Mouse (Mus musculus): ENCODE data around the gene Taf3. TPM values are rescaled to one million over a fixed set of nuclear protein-coding genes. Genes with fewer than 3 reads are reported as not detected.

The Taf3 gene
- polyA plus RNA-seq, 1 experiment from 2014 or later = 13.3 TPM

DNA sequence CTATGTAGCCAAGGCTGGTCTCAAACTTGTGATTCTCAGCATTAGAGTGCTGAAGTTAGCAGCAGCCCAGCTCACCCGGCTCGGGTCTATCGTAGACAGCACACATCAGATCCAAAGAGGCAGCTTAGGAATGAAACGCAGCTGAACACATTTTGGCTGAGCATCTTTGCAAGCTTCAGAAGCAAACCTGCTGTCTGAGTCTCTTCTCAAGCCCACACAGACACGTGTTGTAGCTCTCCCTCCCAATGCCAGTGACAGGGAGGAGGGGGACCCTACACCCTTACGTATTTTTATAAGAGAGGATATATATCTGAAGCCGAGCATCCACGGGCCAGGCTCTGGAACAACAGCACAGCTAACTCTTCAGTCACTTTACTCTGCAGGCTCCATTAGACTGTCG, 130.8 kb downstream of the Taf3 start:
- Histone ChIP-seq H3K27me3 (ENCODE audit: control insufficient read depth, insufficient read depth, low read depth, low read length) (no peaks in the 10 kb centered on the region), H3K36me3 (ENCODE audit: control insufficient read depth, insufficient read depth, low read length) (peaks cover 5% of the 10 kb centered on the region), H3K4me3 (ENCODE audit: low read length) (no peak overlapping the region), H3K9ac (ENCODE audit: low read length) (no peak overlapping the region), H3K4me1 (replicated peaks; ENCODE audit: control insufficient read depth, insufficient read depth, low read length) (no peaks in the 10 kb centered on the region), H3K27ac (ENCODE audit: low read length) (no peak overlapping the region), H3K9me3 (ENCODE audit: control insufficient read depth, low read length) (no peaks in the 10 kb centered on the region), H3K4me2 (ENCODE audit: low read depth, low read length) (no peak overlapping the region)
- WGBS = 88% methylated on average over 9 of the region's 9 CpGs
- ATAC-seq (ENCODE audit: low read depth) = no peak

DNA sequence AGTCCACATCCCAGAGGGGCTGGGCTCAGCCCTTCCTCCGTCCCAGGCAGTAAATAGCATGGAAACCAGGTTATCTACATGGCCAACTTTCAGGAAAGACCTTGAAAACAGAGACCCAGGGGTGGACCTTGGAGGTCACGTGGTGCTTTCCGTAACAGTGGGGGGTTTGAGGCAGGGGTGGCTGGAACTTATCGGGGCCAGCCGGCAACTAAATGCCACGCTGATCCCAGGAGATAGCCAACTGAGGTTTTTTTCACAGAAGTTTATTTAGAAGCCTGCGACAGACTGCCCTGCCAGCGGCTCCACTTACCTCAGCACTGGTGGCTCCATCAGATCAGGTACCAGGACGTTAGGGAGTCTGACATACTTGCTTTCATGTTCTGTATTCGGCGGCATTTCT, 142.4 kb downstream of the Taf3 start:
- WGBS = 5% methylated on average over 11 of the region's 11 CpGs
- Histone ChIP-seq H3K4me2 (ENCODE audit: low read depth, low read length) (peak overlapping the region; percentile 43), H3K4me1 (replicated peaks; ENCODE audit: control insufficient read depth, insufficient read depth, low read length) (no peaks in the 10 kb centered on the region), H3K27ac (ENCODE audit: low read length) (no peak overlapping the region), H3K9me3 (ENCODE audit: control insufficient read depth, low read length) (no peaks in the 10 kb centered on the region), H3K36me3 (ENCODE audit: control insufficient read depth, insufficient read depth, low read length) (no peaks in the 10 kb centered on the region), H3K27me3 (ENCODE audit: control insufficient read depth, insufficient read depth, low read depth, low read length) (no peaks in the 10 kb centered on the region), H3K9ac (ENCODE audit: low read length) (no peak overlapping the region), H3K4me3 (ENCODE audit: low read length) (peak overlapping the region; percentile 19)
- ATAC-seq (ENCODE audit: low read depth) = no peak

DNA sequence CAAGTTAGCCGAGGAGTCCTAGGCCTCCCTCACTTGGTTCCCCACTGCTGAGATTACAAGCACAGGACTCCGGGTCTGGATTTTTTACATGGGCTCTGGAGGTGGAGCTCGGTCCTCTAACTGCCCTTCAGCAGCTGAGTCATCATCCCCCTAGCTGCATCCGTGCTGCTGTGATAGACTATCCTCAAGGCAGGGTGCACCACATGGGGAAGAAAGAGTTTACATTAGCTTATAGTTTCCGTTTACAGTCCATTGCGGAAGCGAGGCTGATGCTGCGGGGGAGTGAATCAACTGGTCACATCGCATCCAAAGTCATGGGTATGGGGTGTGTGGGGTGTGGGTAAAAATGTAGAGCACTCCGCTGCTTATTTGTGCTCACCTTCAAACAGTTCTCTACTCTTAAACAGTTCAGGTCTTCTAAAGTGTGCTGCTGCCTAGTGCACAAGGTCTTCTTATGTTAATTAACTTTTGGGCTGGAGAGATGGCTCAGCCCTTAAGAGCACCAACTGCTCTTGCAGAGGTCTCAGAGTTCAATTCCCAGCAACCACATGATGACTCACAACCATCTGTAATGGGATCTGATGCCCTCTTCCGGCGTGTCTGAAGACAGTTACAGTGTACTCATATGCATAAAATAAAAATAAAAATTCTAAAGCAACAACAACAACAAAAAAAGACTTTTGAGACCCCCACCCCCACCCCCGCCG, 144.4 kb downstream of the Taf3 start:
- 45% methylated on average over 14 of the region's 14 CpGs for WGBS
- H3K27me3 ChIP-seq (ENCODE audit: control insufficient read depth, insufficient read depth, low read depth, low read length) = no peaks in the 10 kb centered on the region
- H3K4me1 ChIP-seq (replicated peaks; ENCODE audit: control insufficient read depth, insufficient read depth, low read length) = no peaks in the 10 kb centered on the region
- no peak overlapping the region for H3K4me2 ChIP-seq (ENCODE audit: low read depth, low read length)
- no peaks in the 10 kb centered on the region for H3K36me3 ChIP-seq (ENCODE audit: control insufficient read depth, insufficient read depth, low read length)
- H3K9ac ChIP-seq (ENCODE audit: low read length) = no peak overlapping the region
- no peak for ATAC-seq (ENCODE audit: low read depth)
- no peak overlapping the region for H3K4me3 ChIP-seq (ENCODE audit: low read length)
- no peak overlapping the region for H3K27ac ChIP-seq (ENCODE audit: low read length)
- H3K9me3 ChIP-seq (ENCODE audit: control insufficient read depth, low read length) = no peaks in the 10 kb centered on the region

DNA sequence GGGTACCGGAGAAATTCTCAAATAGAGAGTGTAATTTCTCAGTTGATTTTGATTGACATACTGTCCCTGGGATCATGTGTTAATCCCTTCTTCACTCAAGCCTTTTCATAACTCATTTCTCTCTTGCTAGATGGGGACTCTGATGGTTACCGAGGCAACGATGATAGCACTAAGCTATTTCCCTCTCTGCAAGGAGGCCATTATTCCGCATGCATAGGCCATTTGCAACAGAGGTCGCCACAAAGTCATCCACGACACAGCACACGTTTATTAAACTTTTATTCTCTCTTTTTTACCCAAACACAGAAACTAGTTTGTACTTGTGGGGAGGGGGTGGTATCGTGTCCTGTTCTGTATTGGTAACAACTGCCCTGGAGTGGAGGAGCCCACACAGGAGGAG, 150.6 kb downstream of the Taf3 start:
- 11% methylated on average over 8 of the region's 8 CpGs for WGBS

DNA sequence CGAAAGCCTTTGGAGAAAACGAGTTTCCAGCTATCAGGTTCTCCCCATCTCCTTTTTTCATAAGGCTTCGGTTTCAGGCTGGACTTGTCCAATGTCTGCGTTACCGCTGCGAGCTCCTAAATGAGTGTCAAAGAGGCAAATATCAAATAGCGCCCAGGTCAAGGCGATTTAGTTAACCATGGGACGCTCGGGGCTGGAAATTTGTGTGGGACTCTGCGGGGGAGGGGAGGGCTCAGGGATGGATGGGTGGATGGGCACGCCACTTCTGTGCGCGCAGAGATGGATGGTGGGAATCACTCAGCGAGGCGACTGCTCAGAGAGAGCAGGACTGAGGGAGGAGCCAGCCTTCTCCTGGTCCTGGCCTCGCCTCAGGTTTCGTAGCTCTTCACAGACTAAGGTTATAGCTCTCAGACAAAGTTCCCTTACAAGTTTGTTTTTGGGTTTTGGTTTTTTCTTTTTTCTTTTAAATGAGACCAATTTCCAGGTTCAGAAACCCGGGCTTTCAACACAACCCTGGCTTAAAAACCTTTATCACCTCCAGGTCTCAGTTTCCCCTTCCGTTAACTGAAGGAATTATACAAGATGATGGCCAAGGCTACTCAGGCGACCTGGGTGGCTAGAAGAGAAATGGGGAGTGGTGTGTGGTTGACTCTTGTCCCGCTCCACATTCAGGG, 152.2 kb downstream of the Taf3 start:
- Histone ChIP-seq H3K27ac (ENCODE audit: low read length) (no peak overlapping the region), H3K9ac (ENCODE audit: low read length) (no peak overlapping the region), H3K4me2 (ENCODE audit: low read depth, low read length) (no peak overlapping the region), H3K27me3 (ENCODE audit: control insufficient read depth, insufficient read depth, low read depth, low read length) (peaks cover 62% of the 10 kb centered on the region), H3K4me1 (replicated peaks; ENCODE audit: control insufficient read depth, insufficient read depth, low read length) (no peaks in the 10 kb centered on the region), H3K36me3 (ENCODE audit: control insufficient read depth, insufficient read depth, low read length) (no peaks in the 10 kb centered on the region), H3K9me3 (ENCODE audit: control insufficient read depth, low read length) (no peaks in the 10 kb centered on the region), H3K4me3 (ENCODE audit: low read length) (no peak overlapping the region)
- ATAC-seq (ENCODE audit: low read depth) = no peak
- WGBS = 1% methylated on average over 22 of the region's 22 CpGs

More for the DNA sequence above, 150.6 kb downstream of the Taf3 start:
- peaks cover 53% of the 10 kb centered on the region for H3K27me3 ChIP-seq (ENCODE audit: control insufficient read depth, insufficient read depth, low read depth, low read length)
- no peaks in the 10 kb centered on the region for H3K4me1 ChIP-seq (replicated peaks; ENCODE audit: control insufficient read depth, insufficient read depth, low read length)
- no peaks in the 10 kb centered on the region for H3K36me3 ChIP-seq (ENCODE audit: control insufficient read depth, insufficient read depth, low read length)
- no peak for ATAC-seq (ENCODE audit: low read depth)
- no peak overlapping the region for H3K9ac ChIP-seq (ENCODE audit: low read length)
- H3K27ac ChIP-seq (ENCODE audit: low read length) = no peak overlapping the region
- H3K9me3 ChIP-seq (ENCODE audit: control insufficient read depth, low read length) = no peaks in the 10 kb centered on the region
- no peak overlapping the region for H3K4me2 ChIP-seq (ENCODE audit: low read depth, low read length)
- no peak overlapping the region for H3K4me3 ChIP-seq (ENCODE audit: low read length)

DNA sequence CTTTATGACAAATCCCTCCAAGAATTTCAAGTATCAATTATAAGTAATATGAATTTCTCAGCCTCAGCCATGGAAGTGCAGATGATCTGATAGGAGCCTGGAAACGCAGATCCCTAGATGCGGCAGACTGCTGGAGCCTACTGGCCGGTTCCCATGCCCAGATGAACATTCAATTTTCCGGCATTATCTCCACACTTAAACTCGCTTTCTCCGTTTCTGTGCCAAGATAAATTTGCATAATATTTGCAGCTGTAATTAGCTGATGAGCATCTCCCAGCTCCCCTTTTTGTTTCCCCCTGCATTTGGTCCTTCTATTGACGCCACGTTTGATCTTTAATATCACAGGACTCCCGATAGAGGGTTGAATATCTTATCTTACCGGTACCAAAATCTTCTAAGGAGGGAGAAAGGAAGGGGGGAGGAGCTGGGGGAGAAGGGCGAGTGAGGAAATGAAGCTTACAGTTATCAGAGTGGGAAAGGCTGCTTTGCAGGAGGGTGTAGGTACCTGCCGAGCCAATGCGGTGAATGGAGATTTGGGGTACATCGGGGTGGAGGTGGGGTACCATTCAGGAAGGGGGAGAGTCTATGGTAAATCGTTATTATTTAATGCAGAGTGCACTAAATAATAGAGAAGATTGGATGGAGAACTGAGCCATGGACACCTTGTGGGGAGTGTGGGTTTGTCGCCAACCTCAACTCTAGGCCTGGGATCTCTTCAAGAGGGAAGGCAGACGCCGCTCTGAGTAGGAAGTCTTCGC, 153.4 kb downstream of the Taf3 start:
- no peak overlapping the region for H3K4me2 ChIP-seq (ENCODE audit: low read depth, low read length)
- no peak overlapping the region for H3K4me3 ChIP-seq (ENCODE audit: low read length)
- H3K4me1 ChIP-seq (replicated peaks; ENCODE audit: control insufficient read depth, insufficient read depth, low read length) = no peaks in the 10 kb centered on the region
- no peak for ATAC-seq (ENCODE audit: low read depth)
- H3K27me3 ChIP-seq (ENCODE audit: control insufficient read depth, insufficient read depth, low read depth, low read length) = peaks cover 71% of the 10 kb centered on the region
- no peaks in the 10 kb centered on the region for H3K9me3 ChIP-seq (ENCODE audit: control insufficient read depth, low read length)
- no peak overlapping the region for H3K9ac ChIP-seq (ENCODE audit: low read length)
- WGBS = 2% methylated on average over 19 of the region's 19 CpGs
- no peaks in the 10 kb centered on the region for H3K36me3 ChIP-seq (ENCODE audit: control insufficient read depth, insufficient read depth, low read length)
- H3K27ac ChIP-seq (ENCODE audit: low read length) = no peak overlapping the region

DNA sequence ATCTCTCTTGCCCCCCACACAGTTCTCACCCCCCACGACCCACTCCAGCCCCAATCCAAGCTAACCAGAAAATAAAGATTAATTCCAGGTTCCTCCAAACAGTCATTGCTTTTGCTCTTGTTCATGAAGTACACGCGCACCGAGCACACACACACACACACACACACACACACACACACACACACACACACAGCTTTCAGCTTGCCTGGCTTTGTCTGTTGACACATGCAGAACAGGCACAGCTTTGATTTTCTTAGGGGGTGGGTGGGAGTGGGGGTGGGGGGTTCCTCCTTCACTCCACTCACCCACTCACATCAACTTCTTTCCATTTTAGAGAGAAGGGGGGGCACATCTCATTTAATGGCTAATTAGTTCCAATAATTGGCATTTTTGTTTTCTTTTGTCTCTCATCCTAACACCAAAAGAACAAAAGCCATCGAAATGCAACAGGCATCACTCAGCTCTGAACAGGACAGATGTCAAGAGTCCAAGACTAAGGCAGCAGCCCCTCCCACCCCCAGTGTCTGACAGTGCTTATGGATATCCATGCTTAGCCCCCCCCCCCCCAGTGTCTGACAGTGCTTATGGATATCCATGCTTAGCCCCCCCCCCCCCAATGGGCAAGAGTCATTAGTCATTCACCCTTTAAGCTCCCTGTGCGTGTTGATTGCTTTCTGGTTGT, 155.0 kb downstream of the Taf3 start:
- Histone ChIP-seq H3K4me1 (replicated peaks; ENCODE audit: control insufficient read depth, insufficient read depth, low read length) (no peaks in the 10 kb centered on the region), H3K27ac (ENCODE audit: low read length) (no peak overlapping the region), H3K9me3 (ENCODE audit: control insufficient read depth, low read length) (no peaks in the 10 kb centered on the region), H3K4me3 (ENCODE audit: low read length) (no peak overlapping the region), H3K36me3 (ENCODE audit: control insufficient read depth, insufficient read depth, low read length) (no peaks in the 10 kb centered on the region), H3K9ac (ENCODE audit: low read length) (no peak overlapping the region), H3K4me2 (ENCODE audit: low read depth, low read length) (no peak overlapping the region), H3K27me3 (ENCODE audit: control insufficient read depth, insufficient read depth, low read depth, low read length) (peaks cover 85% of the 10 kb centered on the region)
- 7% methylated on average over 6 of the region's 6 CpGs for WGBS
- ATAC-seq (ENCODE audit: low read depth) = no peak

DNA sequence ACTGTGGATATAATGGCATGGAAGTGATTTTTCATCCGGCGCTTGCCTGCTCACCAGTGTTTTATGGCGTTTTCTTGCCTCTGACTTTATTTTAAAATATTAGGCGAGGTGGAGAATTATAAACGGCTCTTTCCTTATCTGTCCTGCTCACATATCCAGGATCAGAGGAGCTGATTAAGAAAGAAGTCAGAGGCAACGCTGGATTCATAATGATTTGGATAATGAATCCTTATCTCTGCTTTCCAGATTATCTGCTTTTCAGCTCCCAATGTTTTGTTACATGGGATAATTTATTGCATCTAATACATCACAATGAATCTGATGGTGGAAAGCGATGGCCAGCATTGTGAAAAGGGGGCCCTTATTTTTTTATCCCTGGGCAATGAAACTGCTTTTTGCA, 155.9 kb downstream of the Taf3 start:
- no peak overlapping the region for H3K4me3 ChIP-seq (ENCODE audit: low read length)
- H3K36me3 ChIP-seq (ENCODE audit: control insufficient read depth, insufficient read depth, low read length) = no peaks in the 10 kb centered on the region
- H3K9me3 ChIP-seq (ENCODE audit: control insufficient read depth, low read length) = no peaks in the 10 kb centered on the region
- no peaks in the 10 kb centered on the region for H3K4me1 ChIP-seq (replicated peaks; ENCODE audit: control insufficient read depth, insufficient read depth, low read length)
- H3K27ac ChIP-seq (ENCODE audit: low read length) = no peak overlapping the region
- peaks cover 82% of the 10 kb centered on the region for H3K27me3 ChIP-seq (ENCODE audit: control insufficient read depth, insufficient read depth, low read depth, low read length)
- H3K4me2 ChIP-seq (ENCODE audit: low read depth, low read length) = no peak overlapping the region
- no peak for ATAC-seq (ENCODE audit: low read depth)
- no peak overlapping the region for H3K9ac ChIP-seq (ENCODE audit: low read length)
- 6% methylated on average over 7 of the region's 7 CpGs for WGBS

DNA sequence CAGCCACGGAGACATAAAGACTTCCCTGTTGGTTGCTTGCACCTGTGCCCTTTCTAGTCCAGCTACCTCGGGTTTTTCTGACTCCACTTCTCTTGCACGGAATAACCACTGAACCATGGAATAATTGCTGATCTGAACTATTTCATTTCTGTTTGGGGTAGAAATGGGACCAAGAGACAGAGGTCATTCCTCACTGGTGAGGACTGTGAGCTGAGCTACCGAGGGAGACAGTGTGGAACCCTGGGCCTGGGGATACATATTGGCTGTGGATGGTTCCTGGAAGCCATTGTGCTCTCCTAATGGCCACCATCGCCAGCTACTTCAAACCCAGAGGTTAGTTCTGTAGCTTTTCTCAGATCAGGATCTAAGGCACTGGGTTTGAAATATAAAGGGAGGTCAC, 157.5 kb downstream of the Taf3 start:
- H3K9me3 ChIP-seq (ENCODE audit: control insufficient read depth, low read length) = no peaks in the 10 kb centered on the region
- H3K4me3 ChIP-seq (ENCODE audit: low read length) = no peak overlapping the region
- WGBS = 3% methylated on average over 5 of the region's 5 CpGs
- H3K36me3 ChIP-seq (ENCODE audit: control insufficient read depth, insufficient read depth, low read length) = no peaks in the 10 kb centered on the region
- H3K27ac ChIP-seq (ENCODE audit: low read length) = no peak overlapping the region
- H3K9ac ChIP-seq (ENCODE audit: low read length) = no peak overlapping the region
- H3K27me3 ChIP-seq (ENCODE audit: control insufficient read depth, insufficient read depth, low read depth, low read length) = peaks cover 84% of the 10 kb centered on the region
- H3K4me1 ChIP-seq (replicated peaks; ENCODE audit: control insufficient read depth, insufficient read depth, low read length) = no peaks in the 10 kb centered on the region
- no peak for ATAC-seq (ENCODE audit: low read depth)
- no peak overlapping the region for H3K4me2 ChIP-seq (ENCODE audit: low read depth, low read length)

All from lung, embryonic 16.5 days (tissue).